Mouse (Mus musculus) right cerebral cortex, adult 18-20 months (tissue): ENCODE measurements around the gene Src.
"Not testable (repeated sequence)": the region's sequence is repeated elsewhere in the genome, so short reads cannot be mapped to it uniquely, and the experiment has no call there.

ENCODE experiments used
- DNase-seq: peaks from one replicate; pipeline ENCODE4 v3.0.0; 2022; ENCODE audit warnings: mixed read lengths

Gene Src

DNA sequence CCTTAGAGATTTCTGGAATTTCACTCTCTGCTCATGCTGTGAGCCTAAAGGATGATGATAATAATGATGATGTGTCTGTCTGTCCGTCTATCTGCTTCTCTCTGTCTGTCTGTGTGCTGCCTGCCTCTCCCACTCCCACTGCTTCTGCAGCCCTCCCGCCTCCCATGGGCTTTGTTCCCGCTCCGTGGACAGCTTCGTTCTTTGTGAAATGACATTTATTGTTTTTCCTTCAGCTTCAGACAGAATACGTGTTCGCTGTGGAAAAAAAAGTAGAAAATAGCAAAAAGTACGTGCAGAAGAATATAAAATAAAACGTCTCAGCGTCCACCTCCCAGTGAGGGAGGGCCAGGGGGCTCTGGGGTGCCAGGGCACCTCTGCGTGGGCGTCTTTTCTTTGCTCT, 64.5 kb downstream of the Src start:
- DNase-seq = no peak

DNA sequence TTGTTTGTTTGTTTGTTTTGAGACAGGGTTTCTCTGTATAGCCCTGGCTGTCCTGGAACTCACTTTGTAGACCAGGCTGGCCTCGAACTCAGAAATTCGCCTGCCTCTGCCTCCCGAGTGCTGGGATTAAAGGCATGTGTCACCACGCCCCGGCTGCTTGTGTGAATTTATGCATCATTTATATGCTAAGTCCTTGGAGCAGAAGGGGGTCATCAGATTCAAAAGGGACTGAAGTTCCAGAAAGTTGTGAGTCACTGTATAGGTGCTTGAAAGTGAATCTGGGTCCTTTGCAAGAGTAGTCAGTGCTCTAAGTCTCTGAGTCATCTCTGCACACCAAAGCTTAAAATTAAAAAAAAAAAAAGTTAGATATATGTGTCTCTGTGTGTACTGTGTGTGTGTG, 68.3 kb downstream of the Src start:
- not testable (repeated sequence) for DNase-seq

DNA sequence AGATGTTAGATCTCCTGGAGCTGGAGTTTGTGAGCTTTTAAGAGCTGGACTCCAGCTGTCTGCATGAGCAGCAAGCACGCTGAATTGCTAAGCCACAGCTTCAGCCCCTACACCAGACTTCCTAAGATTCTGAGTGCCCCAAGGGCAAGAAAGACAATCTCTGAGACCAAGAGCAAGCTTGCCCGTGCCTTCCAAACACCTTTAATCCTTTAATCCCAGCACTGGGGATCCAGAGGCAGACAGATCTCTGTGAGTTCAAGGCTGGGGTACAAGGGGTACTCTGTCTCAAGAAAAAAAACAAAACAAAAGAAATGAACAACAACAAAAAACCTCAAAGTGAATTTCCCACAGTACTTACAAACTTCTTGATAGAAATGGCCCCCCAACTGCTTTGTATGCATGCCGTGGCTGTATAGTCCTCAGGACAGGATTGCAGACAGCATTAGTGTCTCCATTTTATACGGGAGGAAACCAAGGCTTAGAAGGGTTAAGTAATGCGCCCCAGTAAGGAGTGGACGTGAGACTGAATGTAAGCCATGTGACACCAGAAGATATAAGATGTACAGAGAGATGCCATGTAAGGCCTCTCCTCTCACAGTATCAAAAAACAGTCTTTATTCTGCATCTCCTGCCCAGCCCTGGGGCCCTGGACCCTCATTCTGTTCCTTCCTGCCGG, 68.9 kb downstream of the Src start:
- DNase-seq = no peak

DNA sequence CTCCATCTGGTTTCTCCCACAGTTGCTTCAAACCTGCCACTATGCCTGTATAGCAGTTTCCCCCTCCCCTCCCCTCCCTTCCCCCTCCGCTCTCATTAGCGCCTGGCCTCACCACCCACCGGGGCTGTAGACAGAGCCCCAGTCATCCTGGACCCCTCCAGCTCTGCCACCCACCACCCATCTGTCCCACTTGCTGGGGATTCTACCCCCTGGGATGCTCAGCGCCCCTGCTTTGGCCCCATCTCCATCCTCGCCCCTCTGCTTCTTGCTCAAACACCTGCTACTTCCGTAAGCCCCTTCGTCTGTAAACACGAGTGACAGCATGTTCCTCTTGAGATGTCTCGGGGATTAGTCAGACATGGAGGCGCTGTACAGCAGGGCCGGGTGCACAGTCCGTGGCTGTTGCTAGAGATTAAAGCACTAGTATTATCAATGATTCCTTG, 69.5 kb downstream of the Src start:
- no peak for DNase-seq

DNA sequence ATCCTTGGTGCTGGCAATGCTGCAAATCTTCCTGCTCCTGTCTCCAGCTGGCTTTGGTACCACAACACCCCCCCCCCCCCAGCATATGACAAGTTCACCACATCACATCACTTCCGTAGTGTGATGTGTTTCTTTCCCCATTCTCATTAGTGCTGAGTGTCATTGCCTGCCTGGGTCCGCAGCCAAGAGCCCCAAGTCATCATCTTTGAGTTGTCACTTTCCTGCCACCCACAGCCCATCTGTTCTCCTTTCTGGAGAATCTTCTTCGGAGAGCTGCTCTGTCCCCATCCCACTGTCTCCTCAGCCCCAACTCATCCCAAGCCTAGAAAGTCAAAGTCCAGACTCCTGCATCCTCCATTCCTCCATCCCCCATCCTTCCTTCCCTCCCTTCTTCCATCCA, 75.0 kb downstream of the Src start:
- DNase-seq = peak; percentile 92

DNA sequence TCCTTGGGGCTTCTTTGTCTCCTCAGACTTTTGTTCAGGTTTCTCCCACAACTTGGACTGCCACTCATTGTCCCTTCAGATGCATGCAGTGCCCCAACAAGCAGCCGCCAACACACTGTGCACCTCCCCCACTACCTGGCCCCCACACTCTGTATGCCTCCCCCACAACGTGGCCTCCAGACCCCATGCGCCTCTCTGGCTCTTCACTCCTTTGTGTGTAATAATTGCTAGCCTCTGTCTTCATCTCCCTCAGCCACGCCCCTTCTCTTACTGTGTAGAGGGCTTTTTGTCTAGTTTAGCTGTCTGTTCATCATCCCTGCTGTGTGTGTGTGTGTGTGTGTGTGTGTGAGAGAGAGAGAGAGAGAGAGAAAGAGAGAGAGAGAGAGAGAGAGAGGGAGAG, 80.3 kb downstream of the Src start:
- DNase-seq = no peak

DNA sequence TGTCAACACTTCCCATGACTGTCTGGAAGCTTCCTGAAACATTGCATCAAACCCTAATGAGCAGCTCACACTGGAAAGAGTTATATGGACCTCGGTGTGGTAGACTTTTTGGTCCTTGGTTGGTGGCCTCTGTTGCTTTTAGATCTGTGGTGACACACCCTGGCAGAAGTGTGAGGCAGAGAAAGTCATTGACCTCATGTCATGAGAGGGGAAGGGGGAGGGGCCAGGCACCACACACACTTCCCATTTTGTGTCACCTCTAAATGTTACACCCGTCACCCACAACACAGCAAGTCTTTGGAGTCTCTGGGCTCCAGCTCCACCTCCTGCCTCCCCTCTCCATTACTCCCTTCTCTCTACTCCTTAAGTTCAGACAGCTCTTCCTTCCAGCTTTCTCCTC, 82.1 kb downstream of the Src start:
- no peak for DNase-seq

DNA sequence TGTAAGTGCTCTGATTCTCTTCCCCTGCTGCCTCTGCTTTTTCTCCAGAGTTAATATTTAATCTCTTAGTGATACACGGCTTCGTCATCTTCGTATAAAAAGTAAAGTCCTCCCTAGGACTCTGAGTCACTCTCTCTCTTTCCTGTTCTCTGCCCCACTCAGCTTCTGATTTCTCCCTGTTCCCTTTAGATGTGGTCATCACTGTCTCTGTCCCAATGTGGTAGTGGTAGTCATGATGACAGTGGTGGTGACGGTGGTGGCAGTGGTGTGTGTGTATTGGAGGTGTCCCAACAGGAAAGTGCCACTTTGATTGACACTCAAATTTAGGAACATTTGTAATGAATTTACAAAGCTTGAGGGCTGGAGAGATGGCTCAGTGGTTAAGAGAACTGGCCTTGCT, 83.1 kb downstream of the Src start:
- DNase-seq = no peak

DNA sequence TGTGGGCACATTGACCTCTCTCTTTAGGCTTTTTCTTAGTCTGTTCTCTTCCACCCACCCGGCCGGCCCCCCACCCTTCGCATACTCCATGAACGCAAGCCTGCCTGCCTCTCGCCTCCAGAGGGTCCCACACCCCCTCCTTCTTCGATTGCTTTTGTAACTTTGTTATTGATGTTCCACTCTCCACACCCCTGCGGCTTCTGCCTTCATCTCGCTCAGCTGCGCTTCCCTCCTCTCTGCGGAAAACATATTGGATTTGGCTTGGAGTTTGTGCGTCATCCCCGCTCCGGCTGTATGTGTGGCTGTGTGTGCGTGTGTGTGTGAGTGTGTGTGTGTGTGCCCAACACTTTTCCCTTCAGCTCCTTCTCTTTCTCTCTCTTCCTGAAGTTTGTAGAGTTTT, 88.5 kb downstream of the Src start:
- peak; percentile 69 for DNase-seq

DNA sequence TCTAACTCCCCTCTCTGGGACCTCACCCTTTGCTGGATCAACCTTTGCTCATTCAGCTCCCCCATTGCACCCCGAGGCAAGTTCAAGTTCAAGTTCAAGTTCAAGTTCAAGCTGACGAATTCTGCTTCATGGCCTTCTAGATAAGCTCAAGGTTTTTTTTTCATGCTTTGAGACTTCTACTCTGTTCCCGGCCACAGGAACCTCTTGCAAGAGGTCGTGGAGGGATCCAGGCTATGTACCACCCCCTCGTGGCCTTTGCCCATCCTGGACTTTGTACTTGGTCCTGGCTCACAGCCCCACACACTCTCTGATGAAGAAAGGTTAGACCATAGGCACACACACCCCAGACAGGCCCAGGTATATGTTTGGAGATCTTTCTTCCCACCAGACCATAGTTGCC, 90.9 kb downstream of the Src start:
- no peak for DNase-seq

DNA sequence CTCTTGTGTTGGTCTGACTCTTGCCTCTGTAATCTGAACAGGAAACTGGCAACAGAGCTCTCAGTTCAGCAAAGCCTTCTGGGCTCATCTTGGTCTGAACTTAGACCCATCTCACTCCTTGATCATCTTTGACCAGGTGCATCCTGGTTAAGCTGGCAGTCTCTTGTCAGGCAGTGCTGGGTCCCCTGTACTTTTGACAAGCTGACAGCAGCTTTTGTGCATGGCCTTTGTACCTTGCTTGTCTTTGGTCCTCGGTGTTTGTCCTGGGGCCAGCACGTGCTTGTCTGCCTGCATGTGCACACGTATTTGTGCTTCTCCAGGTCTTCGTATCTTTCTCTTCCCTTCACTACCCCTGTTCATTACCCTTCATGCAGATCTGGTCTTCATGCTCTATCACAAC, 91.8 kb downstream of the Src start:
- DNase-seq = no peak

DNA sequence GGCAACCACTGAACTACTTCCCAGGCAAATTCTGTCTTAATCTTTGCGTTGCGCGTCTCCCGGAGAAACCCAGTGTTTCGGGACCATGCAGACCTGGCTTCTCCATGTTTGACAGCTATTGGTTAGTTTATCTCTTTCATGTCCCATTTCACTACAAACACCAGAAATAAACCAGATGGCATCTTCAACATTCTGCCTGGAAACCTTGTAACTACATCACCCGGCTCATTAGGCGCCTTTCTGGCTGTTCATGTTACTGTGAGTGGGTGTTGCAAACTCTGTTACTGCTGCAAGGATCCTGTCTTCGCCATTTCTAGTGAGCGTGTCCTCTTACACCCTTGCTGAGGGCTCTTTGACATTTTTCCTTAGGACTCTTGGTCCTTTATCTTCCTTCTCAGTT, 94.6 kb downstream of the Src start:
- DNase-seq = peak; percentile 53

DNA sequence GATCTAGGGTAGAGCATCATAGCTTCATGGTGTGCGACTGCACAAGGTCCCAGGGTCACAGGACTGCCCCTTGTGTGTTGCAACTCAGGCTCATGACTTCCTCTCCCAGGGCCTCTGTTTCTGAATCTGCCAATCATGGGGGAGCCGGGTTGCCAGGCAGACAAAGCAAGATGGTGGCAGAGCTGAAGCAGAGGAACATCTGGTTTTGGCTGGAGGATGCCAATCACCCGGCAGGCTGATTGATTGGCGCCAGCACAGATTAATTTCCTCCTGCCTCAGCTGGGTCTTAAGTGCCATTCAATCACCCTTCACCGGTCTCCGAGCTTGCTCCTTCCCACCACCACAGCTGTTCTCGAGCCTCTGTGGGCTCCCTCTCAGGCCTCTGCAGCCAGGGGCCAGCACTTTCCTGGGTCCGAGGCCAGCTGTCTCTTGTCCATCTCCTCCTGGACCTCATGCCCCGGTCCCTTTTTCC, 95.5 kb downstream of the Src start:
- no peak for DNase-seq

DNA sequence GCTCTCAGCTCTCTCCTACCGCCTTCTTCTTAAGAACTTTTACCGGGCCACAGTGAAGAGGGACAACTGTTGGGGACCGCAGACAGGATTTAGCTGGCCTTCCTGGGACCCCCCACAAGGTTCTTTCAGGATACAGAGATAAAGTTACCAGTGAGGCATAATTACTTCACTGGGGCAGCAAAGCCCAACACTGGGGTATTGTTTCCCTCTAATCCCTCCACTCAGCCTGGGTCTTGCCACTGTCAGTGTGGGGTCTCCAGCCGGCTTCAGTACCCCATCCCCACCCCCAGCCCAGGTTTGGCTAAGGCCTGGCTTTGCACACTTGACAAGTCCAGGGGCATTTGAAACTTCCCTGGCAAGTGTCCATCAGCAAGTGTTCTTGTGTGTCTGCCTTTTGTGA, 96.1 kb downstream of the Src start:
- no peak for DNase-seq

DNA sequence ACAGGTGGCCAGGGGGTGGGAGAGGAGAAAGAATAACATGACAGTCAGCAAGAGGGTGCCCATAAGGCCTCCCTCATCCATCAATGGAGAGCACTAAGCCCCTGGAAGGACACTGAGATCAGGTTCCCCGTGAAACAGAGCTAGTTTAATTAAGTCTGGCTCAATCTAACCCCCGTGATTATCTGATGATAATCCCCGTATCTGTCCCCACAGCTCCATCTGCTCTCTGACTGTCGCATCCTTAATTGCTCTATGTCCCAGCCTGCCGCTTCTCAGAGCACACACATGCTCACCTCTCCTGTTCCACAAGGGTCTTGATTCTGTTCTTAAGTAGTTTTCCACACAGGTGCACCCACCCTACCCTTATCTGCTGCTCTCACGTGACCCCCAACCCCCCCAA, 99.3 kb downstream of the Src start:
- DNase-seq = no peak

DNA sequence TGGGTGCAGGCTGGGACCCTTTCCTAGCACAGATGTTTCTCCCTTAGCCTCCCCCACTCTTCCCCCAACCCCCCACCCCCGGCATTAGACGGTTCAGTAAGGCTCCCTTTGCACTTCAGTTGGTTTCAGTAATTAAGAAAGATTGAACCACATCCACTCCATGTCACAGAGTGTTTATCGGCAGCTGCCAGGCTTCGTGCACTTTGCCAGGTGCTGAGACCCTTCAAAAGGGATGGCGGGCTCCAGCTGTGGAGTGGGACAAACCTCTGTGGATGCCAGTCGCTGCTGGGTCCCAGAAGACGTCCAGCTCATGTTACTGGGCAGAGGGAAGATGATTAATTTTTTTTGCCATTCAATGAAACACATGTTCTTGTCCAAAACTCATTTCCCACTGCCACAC, 100.2 kb downstream of the Src start:
- DNase-seq = no peak

DNA sequence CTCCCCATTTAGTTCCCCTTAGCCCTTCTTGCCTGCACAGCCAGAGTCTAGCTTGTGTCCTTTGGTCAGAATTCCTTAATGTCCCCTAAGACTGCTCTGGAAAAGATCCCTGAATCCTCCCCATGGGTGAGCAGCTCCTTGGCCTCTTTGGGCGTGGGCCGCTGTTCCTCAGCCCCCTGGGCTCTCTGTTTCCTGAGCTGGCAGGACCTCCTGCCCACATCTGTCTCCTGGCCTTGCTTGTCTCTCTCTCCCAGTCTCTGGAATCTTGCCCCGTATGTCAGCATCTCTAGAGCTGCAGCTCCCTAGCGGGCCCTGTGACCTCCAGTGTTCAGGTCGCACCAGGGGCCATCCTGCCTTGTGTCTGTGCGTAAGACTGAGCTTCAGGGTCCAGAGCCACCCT, 101.2 kb downstream of the Src start:
- no peak for DNase-seq

DNA sequence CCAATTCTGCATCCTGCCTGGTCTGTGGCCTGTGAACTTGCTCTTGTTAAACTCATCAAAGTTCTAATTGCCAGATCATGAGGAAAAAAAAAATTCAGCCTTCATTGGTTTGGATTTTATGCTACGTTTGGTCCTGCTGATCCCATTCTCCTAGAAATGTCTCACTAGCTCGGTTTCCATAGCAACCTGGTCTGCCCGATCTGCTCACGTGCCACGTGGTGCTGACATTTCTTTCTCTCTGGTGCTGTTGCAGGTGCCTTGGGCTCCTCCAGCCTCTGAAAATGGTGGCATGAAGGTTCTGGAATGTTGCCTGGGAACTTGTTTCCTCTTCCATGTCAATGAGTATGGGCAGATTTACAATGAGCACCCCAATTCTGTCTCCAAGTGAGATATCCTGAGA, 102.3 kb downstream of the Src start:
- peak; percentile 48 for DNase-seq
